Mouse (Mus musculus) central nervous system, embryonic 18 days (tissue): ENCODE results near the gene Mesd. TPM values are rescaled to one million over a fixed set of nuclear protein-coding genes. Genes with fewer than 3 reads are reported as not detected.

Source experiments
- polyA plus RNA-seq: library from polyadenylated mRNA; depleted of rRNA; stranded (reverse); fragments of >200 nt; gene quantifications from 2 replicates; pipeline ENCODE4 v1.2.3, GENCODE M21; 2012; rRNA removed

Gene Mesd
- 28.5 and 28.8 TPM in 2 replicates for polyA plus RNA-seq

GRCm38 (mm10) chr7:83884021-83884658, at the start of gene Mesd, which contains the start of gene Tlnrd1:
Mesd (plus strand) TSS chr7:83884466.
Tlnrd1 (minus strand) TSS chr7:83884305.

Other genes with a start within 250 kb of the Mesd start
- gene Il16, start 138.7 kb upstream of the Mesd start, polyA plus RNA-seq = 0.88 and 1.1 TPM in 2 replicates
- 1.1 and 1.4 TPM in 2 replicates for gene Cfap161, start 89.6 kb upstream of the Mesd start, polyA plus RNA-seq
- 19.5 TPM in 2 replicates for gene Tlnrd1, start 161 bp upstream of the Mesd start, polyA plus RNA-seq
- 1.6 and 2.1 TPM in 2 replicates for gene Cemip, start 202.0 kb downstream of the Mesd start, polyA plus RNA-seq